Mouse (Mus musculus): Measurements from ENCODE around the gene Elfn1.

The Elfn1 gene

DNA sequence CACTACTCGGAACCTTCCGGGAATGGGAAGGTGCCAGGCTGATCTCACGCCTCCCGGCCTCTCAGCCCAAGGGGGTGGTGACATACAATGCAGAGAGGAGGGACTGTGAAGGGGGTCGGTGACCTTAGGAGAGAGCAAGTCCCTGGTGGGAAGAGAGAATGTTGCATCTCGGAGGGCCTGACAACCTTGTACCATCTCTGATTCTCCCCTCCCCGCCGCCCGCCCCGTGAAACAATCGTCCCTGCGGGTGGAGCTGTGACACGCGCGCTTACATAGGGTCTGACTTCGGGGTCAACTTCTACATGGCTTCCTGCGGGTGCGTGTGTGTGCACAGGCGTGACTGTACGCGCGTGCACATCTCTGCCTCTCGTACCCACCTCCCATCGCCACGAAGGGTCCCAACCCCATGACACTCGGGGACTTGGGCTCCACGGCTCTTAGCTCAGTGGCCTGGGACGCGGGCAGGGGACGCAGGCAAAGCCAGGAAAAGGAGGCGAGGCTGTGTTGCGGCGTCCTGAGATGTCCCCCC, at the start of gene Elfn1:
TSS of gene Elfn1 (plus strand) at position 230 of the 529 bp plus-strand sequence.
- no peak for DNase-seq (ENCODE audit: low spot score in 2 of 2)

DNA sequence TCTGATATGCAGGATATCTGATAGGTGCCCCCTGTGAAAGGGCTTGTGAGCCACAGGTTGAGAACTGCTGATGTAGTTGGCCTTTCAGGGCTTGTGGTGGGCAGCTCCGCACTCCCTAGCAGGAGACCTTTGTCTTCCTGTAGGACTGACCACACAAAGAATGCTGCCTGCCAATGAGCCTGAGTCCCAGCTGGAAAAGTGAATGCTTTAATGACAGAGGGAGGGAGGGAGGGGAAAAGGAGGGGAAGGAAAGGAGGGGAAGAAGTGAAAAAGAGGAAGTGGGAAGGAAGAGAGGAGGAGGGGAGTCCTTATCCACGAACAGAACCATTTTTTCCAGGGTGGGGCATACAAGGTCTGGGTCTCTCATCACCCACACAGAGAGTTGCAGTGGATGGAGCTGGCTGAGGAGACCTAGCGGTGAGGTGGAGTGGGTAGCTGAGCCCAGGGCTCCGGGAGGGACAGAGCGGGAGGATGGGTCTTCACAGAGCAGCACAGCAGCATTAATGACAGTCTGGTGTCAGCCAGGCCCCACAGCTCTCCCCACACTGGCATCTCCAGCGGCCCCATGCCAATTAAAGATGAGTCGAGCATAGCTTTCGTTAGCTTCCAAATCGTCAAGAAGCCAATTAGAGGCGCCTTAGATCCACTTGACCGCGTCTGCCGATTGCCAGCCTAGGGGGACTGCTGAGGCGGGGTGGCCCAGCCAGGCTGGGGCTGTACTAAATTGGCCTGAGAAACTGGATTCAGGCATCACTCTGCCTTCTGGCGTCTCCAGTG, 47.2 kb upstream of the Elfn1 start:
- DNase-seq (ENCODE audit: low spot score in 2 of 2), result no peak

DNA sequence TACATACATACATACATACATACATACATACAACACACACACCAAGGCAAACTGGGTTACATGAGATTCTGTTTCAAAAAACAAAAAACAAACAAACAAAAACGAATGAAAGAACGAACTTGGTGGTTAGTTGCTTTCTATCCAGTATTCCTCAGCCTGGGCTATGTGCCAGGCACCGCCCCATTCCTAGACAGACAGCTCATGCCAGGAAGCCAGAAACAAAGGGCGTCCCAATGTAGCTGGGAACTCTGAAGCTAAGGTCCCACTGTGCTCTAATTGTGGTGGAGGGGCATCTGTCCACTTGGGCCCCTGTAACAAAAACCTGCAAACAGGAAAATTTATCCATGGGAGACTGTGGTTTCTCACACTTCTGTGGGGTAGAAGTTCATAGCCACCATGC, 45.0 kb upstream of the Elfn1 start:
- DNase-seq (ENCODE audit: low spot score in 2 of 2), result no peak

DNA sequence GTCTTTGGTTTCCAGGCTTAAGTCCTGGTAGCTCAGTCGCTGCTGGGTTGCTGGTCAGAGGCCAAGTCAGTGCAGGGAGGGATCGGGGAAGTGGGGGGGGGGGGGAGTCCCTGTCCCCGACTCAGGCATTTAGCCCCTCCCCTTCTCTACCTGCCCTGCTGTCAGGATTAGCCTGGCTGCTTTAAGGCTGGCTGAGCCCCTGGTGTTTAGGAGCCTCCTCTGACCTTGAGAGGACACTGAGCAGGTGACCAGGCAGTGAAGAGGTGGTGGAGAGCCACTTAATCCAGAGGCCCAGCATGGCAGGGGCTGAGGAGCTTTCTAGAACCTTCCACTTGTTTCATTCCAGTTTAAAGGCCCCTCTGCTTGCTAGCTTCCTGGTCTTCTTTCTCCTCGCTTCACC, 36.9 kb upstream of the Elfn1 start:
- no peak for DNase-seq (ENCODE audit: low spot score in 2 of 2)

DNA sequence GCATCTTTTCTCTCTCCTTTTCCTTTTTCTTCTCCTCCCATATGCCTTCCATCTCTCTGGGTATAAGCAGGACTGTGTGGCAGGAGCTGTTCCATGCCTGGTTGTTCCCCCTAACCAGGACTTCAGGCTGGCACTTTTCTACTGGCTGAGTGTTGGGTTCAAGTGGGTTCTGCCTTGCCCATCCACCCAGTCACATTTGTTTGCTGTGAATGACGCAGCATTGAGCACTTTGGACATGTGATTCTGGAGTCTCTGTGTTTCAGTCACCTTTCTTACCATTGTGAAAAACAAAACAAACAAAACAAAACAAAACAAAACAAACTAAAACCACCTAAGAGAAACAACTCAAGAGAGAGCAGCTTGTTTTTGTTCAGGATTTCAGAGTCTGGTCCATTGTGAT, 36.2 kb upstream of the Elfn1 start:
- DNase-seq (ENCODE audit: low spot score in 2 of 2), result no peak

DNA sequence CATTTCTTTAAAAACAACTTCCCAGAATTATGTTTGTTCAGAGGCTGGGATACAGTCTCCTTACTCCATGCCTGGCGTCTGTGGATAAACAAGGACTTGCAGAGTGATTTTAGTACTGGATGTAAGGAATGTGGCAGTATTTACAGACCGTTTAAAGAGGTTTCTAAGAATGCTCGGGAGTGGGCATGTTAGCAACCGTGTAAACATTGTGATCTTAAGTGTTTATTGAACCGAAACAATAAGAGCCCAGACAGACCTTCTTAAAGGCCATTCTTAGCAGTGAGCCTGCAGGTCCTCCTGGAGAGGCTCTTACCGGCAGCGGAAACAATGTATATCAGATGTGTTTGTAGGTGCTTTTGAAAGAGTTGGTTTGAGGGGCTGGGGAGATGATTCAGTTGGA, 30.2 kb upstream of the Elfn1 start:
- no peak for DNase-seq (ENCODE audit: low spot score in 2 of 2)

DNA sequence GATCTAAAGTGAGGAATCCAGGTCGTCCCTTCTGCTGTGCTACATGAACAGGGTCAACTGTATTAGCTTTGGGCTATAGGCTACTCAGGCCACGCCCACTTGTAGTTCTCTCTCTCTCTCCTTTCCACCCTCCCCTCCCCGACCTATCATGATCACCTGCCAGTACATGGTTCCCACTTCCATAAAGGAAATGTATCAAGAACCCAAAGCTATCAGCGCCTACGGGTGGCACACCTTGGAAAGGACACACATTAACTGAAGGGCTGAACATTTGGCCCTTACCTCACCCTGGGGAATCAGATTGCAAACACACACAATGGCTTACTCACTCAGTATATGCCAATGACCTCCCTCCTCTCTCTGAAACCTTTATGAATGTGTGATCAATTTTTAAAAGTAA, 28.0 kb upstream of the Elfn1 start:
- DNase-seq (ENCODE audit: low spot score in 2 of 2), result no peak

DNA sequence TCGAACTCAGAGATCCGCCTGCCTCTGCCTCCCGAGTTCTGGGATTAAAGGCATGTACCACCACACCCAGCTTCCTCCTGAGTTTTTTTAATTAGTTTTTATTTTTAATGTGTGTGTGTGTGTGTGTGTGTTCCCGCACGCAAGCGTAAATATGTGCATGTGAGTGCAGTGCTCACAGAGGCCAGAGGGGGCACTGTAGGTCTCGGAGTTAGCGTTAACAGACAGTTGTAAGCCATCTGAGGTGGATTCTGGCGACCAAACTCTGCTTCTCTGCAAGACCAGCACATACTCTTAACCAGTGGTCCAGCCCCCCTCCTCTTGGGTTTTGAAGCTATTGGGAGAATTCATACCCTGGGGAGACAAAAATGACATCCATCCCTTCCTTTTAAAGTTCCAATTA, 26.6 kb upstream of the Elfn1 start:
- no peak for DNase-seq (ENCODE audit: low spot score in 2 of 2)

DNA sequence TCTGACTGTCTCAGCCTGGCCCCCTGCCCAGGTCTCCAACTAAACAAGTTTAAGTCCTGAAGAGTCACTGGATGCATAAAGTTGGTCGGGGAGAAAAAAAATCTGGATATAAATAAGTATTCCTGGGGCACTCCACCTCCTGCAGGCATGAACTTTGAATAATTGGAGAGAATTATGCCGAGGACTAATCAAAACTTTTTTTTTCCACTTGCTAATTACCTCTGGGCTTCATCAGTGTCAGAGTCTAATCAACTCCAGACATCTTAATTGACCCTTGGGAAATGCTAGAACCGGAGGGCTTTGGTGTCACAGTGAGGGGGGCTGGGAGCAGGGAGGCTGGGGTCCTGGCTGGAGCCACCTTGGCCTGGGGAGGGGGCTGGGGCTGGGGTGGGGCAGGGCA, 19.1 kb upstream of the Elfn1 start:
- DNase-seq (ENCODE audit: low spot score in 2 of 2), result no peak

DNA sequence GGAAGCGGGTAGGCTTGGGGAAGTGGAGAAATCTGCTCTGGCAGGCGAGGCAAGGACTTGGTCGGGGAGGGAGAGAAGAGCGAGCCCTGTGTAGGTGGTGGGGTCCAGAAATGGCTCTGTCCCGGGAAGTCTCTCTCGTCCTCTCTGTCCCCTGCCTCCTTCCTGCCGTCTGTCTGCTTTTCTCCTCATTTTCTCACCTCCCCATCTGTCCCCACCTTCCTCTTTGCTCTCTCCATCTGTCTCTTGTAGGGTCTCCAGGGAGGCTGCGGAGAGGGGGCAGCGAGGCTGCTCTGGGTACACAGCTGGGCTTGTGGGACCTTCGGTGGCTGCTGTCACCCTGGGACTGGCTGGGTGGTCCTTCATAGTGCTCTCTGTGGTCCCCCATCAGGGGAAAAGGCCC, 18.4 kb upstream of the Elfn1 start:
- DNase-seq (ENCODE audit: low spot score in 2 of 2), result no peak

DNA sequence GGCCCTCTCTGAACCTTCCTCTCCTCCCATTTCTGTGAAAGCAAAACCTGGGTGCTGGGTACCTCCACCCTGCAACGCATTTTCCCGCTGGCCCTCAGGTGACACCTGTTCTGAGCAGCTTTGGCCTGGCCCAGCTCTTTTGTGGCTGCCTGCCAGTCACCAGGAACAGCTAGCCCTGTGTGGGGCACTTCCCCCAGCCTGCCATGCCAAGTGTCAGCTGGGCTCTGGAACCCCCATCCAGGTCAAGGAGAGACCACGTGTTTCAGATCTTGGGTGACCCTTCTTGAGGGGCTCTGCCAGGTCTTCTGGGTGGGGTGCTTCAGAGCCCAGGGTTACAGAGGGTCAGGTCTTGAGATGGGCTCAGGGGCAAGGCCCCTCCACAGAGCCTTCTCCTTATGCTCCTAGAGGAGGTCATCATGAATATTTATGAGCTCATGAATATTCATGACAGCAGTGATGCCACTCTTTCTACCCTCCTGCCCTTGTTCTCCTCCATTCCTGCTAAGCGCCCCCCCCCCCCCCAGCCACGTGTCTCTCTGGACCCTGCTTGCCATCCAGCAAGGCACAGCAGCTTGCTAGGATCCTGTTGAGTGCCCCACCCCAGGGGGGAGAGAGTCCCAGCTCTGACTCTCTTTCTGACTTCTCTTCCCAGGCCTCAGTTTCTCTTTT, 15.3 kb upstream of the Elfn1 start:
- DNase-seq (ENCODE audit: low spot score in 2 of 2), result no peak

DNA sequence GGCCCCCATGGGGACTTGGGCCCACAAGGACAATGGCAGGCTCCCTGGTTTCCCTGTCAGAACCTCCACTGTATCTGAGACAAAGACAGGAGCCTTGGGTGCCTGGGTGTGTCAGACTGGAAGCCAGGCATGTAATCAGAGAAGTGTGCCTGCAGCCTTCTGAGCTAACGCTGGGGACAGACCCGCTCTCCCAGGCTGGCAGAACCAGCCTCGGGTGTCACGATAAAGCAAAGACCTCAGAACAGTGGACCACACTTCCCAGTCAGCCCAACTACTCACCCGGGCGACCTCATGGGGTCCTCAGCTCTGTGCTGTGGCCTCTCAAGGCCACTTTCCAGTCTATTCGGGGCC, 14.8 kb upstream of the Elfn1 start:
- DNase-seq (ENCODE audit: low spot score in 2 of 2), result no peak

DNA sequence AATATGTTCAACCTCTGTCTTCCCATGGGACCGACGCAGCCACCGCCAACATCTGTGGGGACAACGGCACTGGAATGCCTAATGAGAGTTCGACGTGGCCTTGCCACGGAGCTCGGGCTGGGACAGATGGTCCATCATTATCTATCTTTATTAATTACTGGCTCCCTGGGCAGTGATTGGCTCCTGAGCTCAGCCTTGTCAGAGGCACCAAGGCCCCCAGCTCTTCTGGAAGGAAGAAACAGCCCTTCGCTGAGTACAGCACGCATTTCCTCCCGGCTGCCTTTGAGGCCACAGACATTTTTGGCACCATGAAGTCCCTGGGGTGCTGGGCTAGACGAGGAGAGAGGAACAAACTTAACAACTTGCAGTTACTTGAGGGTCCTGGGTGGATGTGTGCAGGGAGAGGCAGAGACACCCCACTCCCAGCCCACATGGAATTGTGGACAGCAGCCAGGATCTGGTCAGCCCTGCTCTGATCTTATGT, 13.7 kb upstream of the Elfn1 start:
- no peak for DNase-seq (ENCODE audit: low spot score in 2 of 2)

DNA sequence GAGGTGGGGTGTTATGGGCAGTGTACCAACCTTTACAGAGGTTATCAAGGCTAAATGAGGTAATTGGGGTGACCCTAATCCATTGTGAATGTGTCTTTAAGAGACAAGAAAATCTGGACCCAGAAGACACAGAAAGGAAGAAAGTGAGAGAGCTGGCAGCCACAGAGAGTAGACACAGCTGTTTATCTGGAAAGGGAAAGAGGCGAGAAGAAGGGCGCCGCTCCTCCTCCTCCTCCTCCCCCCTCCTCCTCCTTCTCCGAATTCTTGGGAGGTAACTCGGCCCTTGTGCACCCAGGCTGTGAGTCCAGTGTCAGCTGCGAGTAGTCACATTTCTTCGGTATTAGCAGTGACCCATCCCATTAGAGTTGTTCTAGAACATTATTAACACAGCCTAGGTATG, 8.7 kb upstream of the Elfn1 start:
- no peak for DNase-seq (ENCODE audit: low spot score in 2 of 2)

DNA sequence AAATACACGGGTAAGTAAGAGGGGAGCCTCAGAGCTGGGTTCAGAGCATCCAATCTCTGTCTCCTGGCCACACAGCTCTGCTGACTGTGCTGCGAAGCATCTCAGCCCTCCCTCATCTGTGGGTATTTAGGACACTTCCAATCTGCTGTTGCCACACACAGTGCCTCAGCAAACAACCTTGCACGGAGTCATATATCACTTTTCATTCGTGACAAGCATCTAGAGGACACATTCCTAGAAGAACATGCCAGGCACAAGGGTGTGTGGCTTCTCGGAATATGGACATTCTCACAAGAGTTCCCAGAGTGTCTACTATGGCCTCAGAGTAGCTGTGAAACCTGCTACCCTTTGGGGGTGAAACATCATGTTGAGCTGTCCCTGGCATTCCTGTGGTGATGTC, 2.6 kb upstream of the Elfn1 start:
- DNase-seq (ENCODE audit: low spot score in 2 of 2), result no peak

DNA sequence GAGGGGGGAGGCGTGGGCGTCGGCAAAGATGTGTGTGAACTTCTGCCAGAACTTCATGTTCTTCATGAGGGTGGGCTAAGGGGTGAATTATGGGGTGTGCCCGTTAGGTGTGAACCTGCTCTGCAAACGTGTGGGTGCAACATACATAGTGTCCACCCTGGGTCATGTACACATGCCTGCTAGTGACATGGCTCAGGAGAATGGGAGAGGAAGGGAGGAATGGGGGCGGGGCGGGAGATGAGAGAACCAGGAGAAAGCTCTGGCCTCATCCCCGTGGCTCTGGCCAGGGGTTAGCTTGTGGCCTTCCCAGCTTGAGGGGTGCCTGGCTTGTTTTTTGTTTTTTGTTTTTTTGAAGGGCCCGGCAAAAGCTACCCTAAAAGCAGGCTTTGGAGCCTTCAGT, 1.2 kb upstream of the Elfn1 start:
- no peak for DNase-seq (ENCODE audit: low spot score in 2 of 2)

DNA sequence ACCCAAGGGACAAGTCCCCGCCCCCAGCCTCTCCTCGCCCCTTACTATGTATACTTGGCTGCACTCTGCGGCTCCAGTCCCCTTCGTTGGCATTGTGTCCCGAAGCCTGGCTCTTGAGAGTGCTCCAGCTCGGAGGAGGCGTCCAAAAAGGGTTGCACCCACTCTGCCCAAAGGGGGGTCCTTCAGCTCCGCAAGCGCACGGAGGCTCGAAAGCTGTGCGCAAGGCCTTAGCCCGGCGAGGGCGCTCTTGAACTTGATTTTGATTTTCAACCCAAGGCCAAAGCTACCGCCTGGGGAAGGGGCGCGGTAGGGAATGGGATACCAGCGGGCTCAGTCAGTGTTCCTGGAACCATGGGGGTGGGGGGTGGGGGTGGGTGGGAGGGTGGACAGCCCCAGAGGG, 502 bp upstream of the Elfn1 start:
- DNase-seq (ENCODE audit: low spot score in 2 of 2), result peak; percentile 23 to 43

DNA sequence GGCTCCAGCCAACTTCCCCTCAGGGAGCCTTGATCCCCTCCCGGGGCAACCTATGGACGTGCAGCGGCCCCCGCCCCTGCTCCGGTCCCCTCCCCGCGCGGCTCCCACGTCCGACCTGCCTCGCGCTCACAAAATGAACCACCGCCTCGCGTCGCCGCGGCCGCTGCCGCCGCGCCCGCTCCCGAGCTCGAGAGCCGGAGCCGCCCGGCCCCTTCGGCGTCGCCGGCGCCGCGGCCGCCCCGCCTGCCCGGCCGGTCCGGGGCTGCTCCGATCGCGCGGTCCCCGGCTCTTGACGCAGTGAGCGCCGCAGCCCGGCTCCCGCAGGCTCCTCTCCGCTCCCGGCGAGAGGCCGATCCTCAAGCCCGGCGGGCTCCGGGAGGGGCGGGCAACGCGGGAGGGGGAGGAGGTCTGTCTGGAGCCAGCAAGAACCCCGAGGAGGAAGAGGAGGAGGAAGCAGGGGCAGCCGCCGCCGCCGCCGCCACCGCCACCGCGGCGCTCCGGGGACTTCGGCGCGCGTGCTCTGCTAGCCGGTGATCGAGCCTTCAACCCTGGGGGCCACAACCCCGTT, 584 bp downstream of the Elfn1 start:
- DNase-seq (ENCODE audit: low spot score in 2 of 2), result no peak

DNA sequence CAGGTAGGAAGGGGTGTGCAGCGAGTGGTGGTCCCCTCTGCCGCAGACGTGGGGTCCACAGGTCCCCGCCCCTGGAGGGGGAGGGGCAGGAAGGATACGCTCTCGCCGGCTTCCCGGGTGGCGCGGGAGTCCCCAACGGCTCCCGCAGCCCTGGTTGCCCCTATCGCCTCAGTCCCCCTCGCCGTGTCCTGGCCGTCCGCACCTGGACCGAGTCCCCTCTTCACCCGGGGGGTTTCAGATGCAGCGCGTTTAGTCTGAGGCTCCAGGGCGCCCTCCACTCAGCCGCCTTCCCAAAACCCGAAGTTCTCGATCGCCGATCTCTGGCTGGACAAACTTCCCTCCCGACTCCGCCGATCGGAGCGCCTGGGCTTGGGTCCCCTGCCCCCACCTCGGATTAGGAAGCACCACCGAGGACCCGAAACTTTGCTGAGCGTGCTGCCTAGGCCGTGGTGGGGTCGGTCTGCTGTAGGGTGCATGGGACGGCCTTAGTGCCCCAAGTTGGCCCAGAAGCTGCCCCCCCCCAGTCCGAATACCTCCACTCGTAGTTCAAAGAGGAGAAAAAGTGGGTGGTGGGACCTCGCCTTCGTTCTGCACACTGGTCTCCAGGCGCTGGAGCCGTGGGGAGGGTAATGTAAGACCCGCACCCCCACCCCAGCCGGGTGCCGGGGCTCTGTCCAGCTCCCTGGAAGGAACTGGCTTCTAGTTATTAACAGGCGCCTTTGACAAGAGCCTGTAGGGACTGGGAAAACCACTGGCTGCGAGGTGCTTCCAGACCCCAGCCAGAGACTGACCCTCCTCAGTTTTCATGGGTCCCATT, 1.3 kb downstream of the Elfn1 start:
- DNase-seq (ENCODE audit: low spot score in 2 of 2), result no peak

DNA sequence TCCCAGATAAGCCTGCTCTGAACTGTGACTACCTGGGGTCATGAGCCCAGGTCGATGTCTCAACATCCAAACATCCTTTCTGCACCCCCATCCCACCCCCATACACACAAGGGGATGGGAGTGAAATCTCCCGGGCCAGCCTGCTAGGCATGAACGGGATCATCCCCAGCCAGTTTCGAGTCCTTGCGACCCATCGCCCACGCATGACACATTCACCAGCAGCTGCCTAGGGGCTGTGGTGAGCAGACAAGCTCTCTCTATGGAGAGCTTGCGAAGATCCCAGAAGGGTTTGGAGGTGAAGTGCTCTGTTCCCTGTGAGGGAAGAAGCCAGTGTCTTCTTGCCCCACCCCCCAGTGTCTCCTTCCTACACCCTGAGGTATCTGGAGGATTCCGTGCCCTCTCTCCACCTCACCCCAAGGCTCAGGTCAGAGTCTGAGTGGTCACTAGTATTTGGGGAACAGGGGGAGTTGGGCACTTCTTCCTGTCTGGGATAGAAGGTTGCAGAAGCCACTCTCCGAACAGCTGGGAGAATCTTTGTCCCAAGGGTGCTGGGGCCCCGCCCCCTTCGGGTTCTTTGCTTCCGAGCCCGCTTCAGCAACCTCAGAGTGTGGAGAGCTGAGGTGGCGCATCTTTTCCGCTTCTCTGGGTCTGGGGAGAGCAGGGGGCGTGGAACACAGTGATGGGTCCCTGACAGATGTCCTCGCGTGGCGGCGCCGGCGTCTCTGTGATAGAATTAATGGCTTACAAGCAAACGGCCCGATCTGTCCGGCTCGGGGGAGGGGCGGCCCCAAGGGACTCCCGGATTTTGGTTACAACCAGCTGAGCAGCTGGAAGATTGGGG, 2.2 kb downstream of the Elfn1 start:
- DNase-seq (ENCODE audit: low spot score in 2 of 2), result no peak

DNA sequence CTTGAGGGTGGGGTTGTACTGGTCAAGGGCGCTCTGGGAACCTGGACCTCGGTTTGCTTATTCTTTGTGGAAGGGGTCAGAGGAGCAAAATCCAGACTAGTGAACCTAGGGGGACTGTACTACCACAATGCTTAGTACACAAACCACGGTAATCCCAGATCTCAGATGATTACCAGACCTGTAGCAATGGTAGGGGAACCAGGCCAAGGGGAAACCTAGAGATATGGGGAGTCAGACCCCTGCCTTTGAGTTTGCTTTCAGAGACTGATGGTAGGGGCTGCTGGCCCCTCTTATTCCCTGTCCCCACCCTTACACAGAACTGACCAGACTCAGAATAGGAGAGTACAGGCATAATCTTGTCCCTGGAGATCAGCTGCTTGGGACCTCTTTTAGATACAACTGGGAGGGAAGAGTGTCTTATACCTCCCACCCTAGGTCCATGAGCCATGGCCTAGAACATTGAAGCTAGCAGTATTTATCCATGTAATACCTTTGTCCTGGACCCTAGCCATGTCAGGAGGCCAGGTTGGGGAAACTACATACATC, 3.1 kb downstream of the Elfn1 start:
- DNase-seq (ENCODE audit: low spot score in 2 of 2), result no peak
